Mouse (Mus musculus): ENCODE data around the gene Bex3. TPM values are rescaled to one million over a fixed set of nuclear protein-coding genes. Genes with fewer than 3 reads are reported as not detected.
"Not testable (repeated sequence)": the region's sequence is repeated elsewhere in the genome, so short reads cannot be mapped to it uniquely, and the experiment has no call there.

Gene Bex3
- 670 and 741 TPM in 2 replicates for polyA plus RNA-seq (2014; fragmentation: Nextera tagmentation; extraction: Ambion mirVana)

GRCm38 (mm10) chrX:136269743-136270392, at the start of gene Bex3:
TSS of gene Bex3 (plus strand) at chrX:136270253.
- not testable (repeated sequence) for H3K9me3 ChIP-seq (ENCODE audit: control insufficient read depth, low read length); H3K36me3 ChIP-seq (ENCODE audit: control insufficient read depth, insufficient read depth, low read length); H3K27me3 ChIP-seq (ENCODE audit: control insufficient read depth, insufficient read depth, low read length)
- H3K4me3 ChIP-seq (replicated peaks; ENCODE audit: low read depth, low read length): peak within 1 kb of the TSS; percentile 42
- H3K27ac ChIP-seq (replicated peaks; ENCODE audit: low read depth, low read length): peak within 1 kb of the TSS; percentile 70
- H3K9ac ChIP-seq (replicated peaks; ENCODE audit: low read length): peak within 1 kb of the TSS; percentile 44
- 49% methylated on average over 7 of the region's 30 CpGs for WGBS
- ATAC-seq (ENCODE audit: low FRiP score, low TSS enrichment) (peak; percentile 98), DNase-seq (peak; percentile 30)
- H3K4me1 ChIP-seq (ENCODE audit: control insufficient read depth, insufficient read depth, low read length): 0 out of 2 replicates have a peak, but pooled peaks cover 11% of the 10 kb centered on the region
- H3K4me2 ChIP-seq (ENCODE audit: low read length): peak within 1 kb of the TSS; percentile 63

GRCm38 (mm10) chrX:136223714-136224113, 46.3 kb upstream of the Bex3 start:
- no peak overlapping the region for H3K4me3 ChIP-seq (replicated peaks; ENCODE audit: low read depth, low read length)
- no peak overlapping the region for H3K9ac ChIP-seq (replicated peaks; ENCODE audit: low read length)
- no peak for ATAC-seq (ENCODE audit: low FRiP score, low TSS enrichment)
- no peaks in the 10 kb centered on the region for H3K9me3 ChIP-seq (ENCODE audit: control insufficient read depth, low read length)
- no peaks in the 10 kb centered on the region for H3K36me3 ChIP-seq (ENCODE audit: control insufficient read depth, insufficient read depth, low read length)
- H3K4me1 ChIP-seq (ENCODE audit: control insufficient read depth, insufficient read depth, low read length): no peaks in the 10 kb centered on the region
- WGBS: 70% methylated on average over 6 of the region's 6 CpGs
- H3K27me3 ChIP-seq (ENCODE audit: control insufficient read depth, insufficient read depth, low read length): no peaks in the 10 kb centered on the region
- DNase-seq: no peak
- no peak overlapping the region for H3K27ac ChIP-seq (replicated peaks; ENCODE audit: low read depth, low read length)
- no peak overlapping the region for H3K4me2 ChIP-seq (ENCODE audit: low read length)

- peak; percentile 30 for DNase-seq
- H3K4me2 ChIP-seq (ENCODE audit: low read length): no peak overlapping the region
- H3K9ac ChIP-seq (replicated peaks; ENCODE audit: low read length): no peak overlapping the region
- no peak overlapping the region for H3K4me3 ChIP-seq (replicated peaks; ENCODE audit: low read depth, low read length)
- no peak for ATAC-seq (ENCODE audit: low FRiP score, low TSS enrichment)
- H3K27ac ChIP-seq (replicated peaks; ENCODE audit: low read depth, low read length): no peak overlapping the region
- 59% methylated on average over 5 of the region's 5 CpGs for WGBS
- no peaks in the 10 kb centered on the region for H3K27me3 ChIP-seq (ENCODE audit: control insufficient read depth, insufficient read depth, low read length)
- H3K9me3 ChIP-seq (ENCODE audit: control insufficient read depth, low read length): no peaks in the 10 kb centered on the region
- no peaks in the 10 kb centered on the region for H3K4me1 ChIP-seq (ENCODE audit: control insufficient read depth, insufficient read depth, low read length)
- no peaks in the 10 kb centered on the region for H3K36me3 ChIP-seq (ENCODE audit: control insufficient read depth, insufficient read depth, low read length)
Observed at GRCm38 (mm10) chrX:136227768-136228167, 42.3 kb upstream of the Bex3 start.

- H3K36me3 ChIP-seq (ENCODE audit: control insufficient read depth, insufficient read depth, low read length): no peaks in the 10 kb centered on the region
- DNase-seq (peak; percentile 80), ATAC-seq (ENCODE audit: low FRiP score, low TSS enrichment) (no peak)
- no peaks in the 10 kb centered on the region for H3K9me3 ChIP-seq (ENCODE audit: control insufficient read depth, low read length)
- H3K4me1 ChIP-seq (ENCODE audit: control insufficient read depth, insufficient read depth, low read length): no peaks in the 10 kb centered on the region
- 54% methylated on average over 3 of the region's 3 CpGs for WGBS
- H3K27me3 ChIP-seq (ENCODE audit: control insufficient read depth, insufficient read depth, low read length): no peaks in the 10 kb centered on the region
- H3K27ac ChIP-seq (replicated peaks; ENCODE audit: low read depth, low read length): no peak overlapping the region
- H3K9ac ChIP-seq (replicated peaks; ENCODE audit: low read length): no peak overlapping the region
- H3K4me2 ChIP-seq (ENCODE audit: low read length): no peak overlapping the region
- H3K4me3 ChIP-seq (replicated peaks; ENCODE audit: low read depth, low read length): no peak overlapping the region
Observed at GRCm38 (mm10) chrX:136238118-136238517, 31.9 kb upstream of the Bex3 start.

GRCm38 (mm10) chrX:136243181-136243580, 26.9 kb upstream of the Bex3 start:
- ATAC-seq (ENCODE audit: low FRiP score, low TSS enrichment): no peak

GRCm38 (mm10) chrX:136244574-136245229, 25.4 kb upstream of the Bex3 start, which contains the start of gene Tceal9:
TSS of gene Tceal9 (plus strand) at chrX:136245079.
- no peaks in the 10 kb centered on the region for H3K4me1 ChIP-seq (ENCODE audit: control insufficient read depth, insufficient read depth, low read length)
- H3K4me2 ChIP-seq (ENCODE audit: low read length): peak within 1 kb of the TSS; percentile 52
- ATAC-seq (ENCODE audit: low FRiP score, low TSS enrichment): peak; percentile 95
- peak within 1 kb of the TSS; percentile 64 for H3K9ac ChIP-seq (replicated peaks; ENCODE audit: low read length)
- 0 out of 2 replicates have a peak, but pooled peaks cover 4% of the 10 kb centered on the region for H3K36me3 ChIP-seq (ENCODE audit: control insufficient read depth, insufficient read depth, low read length)
- no peaks in the 10 kb centered on the region for H3K9me3 ChIP-seq (ENCODE audit: control insufficient read depth, low read length)
- WGBS: 21% methylated on average over 20 of the region's 20 CpGs
- H3K27me3 ChIP-seq (ENCODE audit: control insufficient read depth, insufficient read depth, low read length): no peaks in the 10 kb centered on the region
- peak; percentile 87 for DNase-seq
- H3K27ac ChIP-seq (replicated peaks; ENCODE audit: low read depth, low read length): peak within 1 kb of the TSS; percentile 77
- peak within 1 kb of the TSS; percentile 56 for H3K4me3 ChIP-seq (replicated peaks; ENCODE audit: low read depth, low read length)

More at GRCm38 (mm10) chrX:136243181-136243580, 26.9 kb upstream of the Bex3 start:
- DNase-seq: no peak
- no peak overlapping the region for H3K4me3 ChIP-seq (replicated peaks; ENCODE audit: low read depth, low read length)
- no peaks in the 10 kb centered on the region for H3K9me3 ChIP-seq (ENCODE audit: control insufficient read depth, low read length)
- H3K9ac ChIP-seq (replicated peaks; ENCODE audit: low read length): no peak overlapping the region
- H3K4me1 ChIP-seq (ENCODE audit: control insufficient read depth, insufficient read depth, low read length): no peaks in the 10 kb centered on the region
- H3K4me2 ChIP-seq (ENCODE audit: low read length): no peak overlapping the region
- H3K27me3 ChIP-seq (ENCODE audit: control insufficient read depth, insufficient read depth, low read length): no peaks in the 10 kb centered on the region
- 83% methylated on average over 2 of the region's 2 CpGs for WGBS
- H3K36me3 ChIP-seq (ENCODE audit: control insufficient read depth, insufficient read depth, low read length): 0 out of 2 replicates have a peak, but pooled peaks cover 4% of the 10 kb centered on the region
- H3K27ac ChIP-seq (replicated peaks; ENCODE audit: low read depth, low read length): no peak overlapping the region

GRCm38 (mm10) chrX:136245521-136246071, 24.5 kb upstream of the Bex3 start:
- Histone ChIP-seq H3K4me3 (replicated peaks; ENCODE audit: low read depth, low read length) (peak overlapping the region; percentile 56), H3K4me2 (ENCODE audit: low read length) (peak overlapping the region; percentile 52), H3K36me3 (ENCODE audit: control insufficient read depth, insufficient read depth, low read length) (0 out of 2 replicates have a peak, but pooled peaks cover 4% of the 10 kb centered on the region), H3K27me3 (ENCODE audit: control insufficient read depth, insufficient read depth, low read length) (no peaks in the 10 kb centered on the region), H3K4me1 (ENCODE audit: control insufficient read depth, insufficient read depth, low read length) (no peaks in the 10 kb centered on the region), H3K9ac (replicated peaks; ENCODE audit: low read length) (peak overlapping the region; percentile 64), H3K9me3 (ENCODE audit: control insufficient read depth, low read length) (no peaks in the 10 kb centered on the region), H3K27ac (replicated peaks; ENCODE audit: low read depth, low read length) (peak overlapping the region; percentile 77)
- peak; percentile 66 for ATAC-seq (ENCODE audit: low FRiP score, low TSS enrichment)
- 28% methylated on average over 15 of the region's 15 CpGs for WGBS
- DNase-seq: peak; percentile 58

- no peaks in the 10 kb centered on the region for H3K4me1 ChIP-seq (ENCODE audit: control insufficient read depth, insufficient read depth, low read length)
- H3K9ac ChIP-seq (replicated peaks; ENCODE audit: low read length): no peak overlapping the region
- no peak for ATAC-seq (ENCODE audit: low FRiP score, low TSS enrichment)
- no peaks in the 10 kb centered on the region for H3K9me3 ChIP-seq (ENCODE audit: control insufficient read depth, low read length)
- no peak overlapping the region for H3K4me2 ChIP-seq (ENCODE audit: low read length)
- 0 out of 2 replicates have a peak, but pooled peaks cover 4% of the 10 kb centered on the region for H3K36me3 ChIP-seq (ENCODE audit: control insufficient read depth, insufficient read depth, low read length)
- H3K27me3 ChIP-seq (ENCODE audit: control insufficient read depth, insufficient read depth, low read length): no peaks in the 10 kb centered on the region
- DNase-seq: no peak
- 89% methylated on average over 6 of the region's 6 CpGs for WGBS
- H3K27ac ChIP-seq (replicated peaks; ENCODE audit: low read depth, low read length): no peak overlapping the region
- H3K4me3 ChIP-seq (replicated peaks; ENCODE audit: low read depth, low read length): no peak overlapping the region
Observed at GRCm38 (mm10) chrX:136248811-136249210, 21.2 kb upstream of the Bex3 start.

All from midbrain, embryonic 14.5 days (tissue).